Mouse (Mus musculus) testis, adult 2 months (tissue): ENCODE measurements around the gene Eefsec. TPM values are rescaled to one million over a fixed set of nuclear protein-coding genes. Genes with fewer than 3 reads are reported as not detected.

Experiments
- H3K27ac ChIP-seq: fragments of 200-500 bp; 2 replicates; pipeline ENCODE4 v1.5.1; 2012; ENCODE audit warnings: low read depth, low read length; ENCODE audit not compliant: control insufficient read depth, insufficient read depth
- H3K27me3 ChIP-seq: fragments of 200-500 bp; 2 replicates; pipeline ENCODE4 v1.6.1; 2012; ENCODE audit warnings: mild to moderate bottlenecking, low read length, moderate library complexity; ENCODE audit not compliant: control insufficient read depth, insufficient read depth
- H3K36me3 ChIP-seq: fragments of 200-500 bp; 2 replicates; pipeline ENCODE4 v1.6.1; 2012; ENCODE audit warnings: mild to moderate bottlenecking, low read length; ENCODE audit not compliant: control insufficient read depth, insufficient read depth
- H3K4me1 ChIP-seq: fragments of 200-500 bp; 2 replicates; pipeline ENCODE4 v1.6.1; 2012; ENCODE audit warnings: low read length; ENCODE audit not compliant: control insufficient read depth, insufficient read depth
- H3K4me3 ChIP-seq: fragments of 200-500 bp; 2 replicates; pipeline ENCODE4 v1.5.1; 2012; ENCODE audit warnings: low read depth, mild to moderate bottlenecking, low read length, moderate library complexity, mixed read lengths; ENCODE audit not compliant: control insufficient read depth
- CTCF ChIP-seq: fragments of 200-500 bp; IDR thresholded peaks from 2 replicates; pipeline ENCODE4 v1.5.1; 2012; ENCODE audit warnings: low read depth, mild to moderate bottlenecking, inconsistent platforms, low read length, moderate library complexity; ENCODE audit not compliant: control insufficient read depth, insufficient read depth, insufficient replicate concordance
- POLR2A ChIP-seq: fragments of 200-500 bp; IDR thresholded peaks from 2 replicates; pipeline ENCODE4 v1.6.1; 2012; ENCODE audit warnings: low read depth, mild to moderate bottlenecking, inconsistent platforms, low read length, moderate library complexity; ENCODE audit not compliant: control insufficient read depth
- polyA plus RNA-seq: library from polyadenylated mRNA; depleted of rRNA; stranded (reverse); fragments of >200 nt; gene quantifications from 2 replicates; pipeline ENCODE4 v1.2.3, GENCODE M21; 2012

Gene Eefsec
- polyA plus RNA-seq, 1 experiment: 43.4 TPM

DNA sequence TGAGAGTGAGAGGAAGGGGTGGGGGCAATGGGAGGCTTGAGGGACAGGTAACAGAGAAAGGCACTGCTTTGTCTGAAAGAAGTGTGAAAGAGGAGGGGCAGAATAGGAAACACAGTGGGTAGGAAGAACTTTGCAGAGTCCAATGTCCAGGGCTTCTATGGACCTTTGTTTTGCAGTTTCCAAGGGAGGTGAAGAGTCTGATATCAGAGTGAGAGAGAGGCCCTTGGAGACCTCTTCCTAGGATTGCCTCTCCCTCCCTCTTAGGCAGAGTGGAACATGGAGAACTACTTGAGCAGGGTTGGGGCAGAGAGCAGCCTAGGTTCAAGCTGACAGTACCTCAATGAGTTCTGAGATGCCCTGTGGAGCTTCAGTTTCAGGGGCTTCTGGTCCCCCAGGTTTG is 88.1 kb downstream of the Eefsec start:
- peaks cover 1% of the 10 kb centered on the region; the same call in 1 of the 2 replicates for H3K36me3 ChIP-seq
- no peak for TF ChIP-seq CTCF
- TF ChIP-seq POLR2A: no peak
- no peaks in the 10 kb centered on the region for H3K27me3 ChIP-seq
- H3K27ac ChIP-seq: no peak overlapping the region
- no peaks in the 10 kb centered on the region; the same call in 1 of the 2 replicates for H3K4me1 ChIP-seq
- no peak overlapping the region for H3K4me3 ChIP-seq

DNA sequence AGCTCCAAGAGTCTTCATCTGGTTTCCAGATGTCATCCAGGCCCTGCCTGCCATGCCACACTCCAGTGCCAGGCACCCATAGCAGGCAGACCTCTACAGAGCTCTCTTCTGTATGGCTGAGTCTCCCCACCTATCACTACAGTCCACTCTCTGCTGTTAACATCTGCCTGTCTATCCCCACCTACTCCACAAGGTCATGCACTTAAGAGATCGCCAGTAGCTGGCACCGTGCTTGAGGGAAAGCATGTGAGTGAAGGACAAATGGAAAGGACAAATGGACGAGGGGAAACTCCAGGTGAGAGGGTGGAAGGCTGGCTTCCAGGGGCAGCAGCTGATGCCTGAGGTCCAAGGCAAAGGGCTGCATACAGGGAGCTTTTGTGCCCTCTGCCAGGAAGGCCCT is 90.5 kb downstream of the Eefsec start:
- Histone ChIP-seq H3K4me1 (no peaks in the 10 kb centered on the region), H3K4me3 (peak overlapping the region; percentile 30), H3K36me3 (peaks cover 1% of the 10 kb centered on the region; the same call in 1 of the 2 replicates), H3K27me3 (no peaks in the 10 kb centered on the region), H3K27ac (no peak overlapping the region)
- TF ChIP-seq POLR2A (no peak), CTCF (no peak)

DNA sequence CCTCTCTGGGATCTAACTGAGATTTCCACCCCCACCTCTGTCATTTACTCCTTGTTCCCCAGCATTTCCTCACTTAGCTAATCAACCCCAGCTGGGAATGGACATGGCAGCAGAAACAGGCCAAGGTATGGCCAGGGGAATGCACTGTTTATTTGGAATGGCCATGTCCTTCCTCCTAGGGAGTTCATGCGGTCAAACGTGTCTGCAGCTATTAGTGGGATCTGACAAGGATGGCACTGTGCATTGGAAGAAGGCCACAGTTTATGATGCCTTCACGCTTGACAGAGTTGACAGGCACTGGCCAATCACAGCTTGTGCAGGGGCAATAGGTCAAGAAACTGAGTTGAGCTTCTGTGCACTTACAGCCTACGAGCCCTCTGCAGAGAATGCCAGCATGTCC is 93.8 kb downstream of the Eefsec start:
- Histone ChIP-seq H3K4me1 (no peaks in the 10 kb centered on the region), H3K36me3 (no peaks in the 10 kb centered on the region), H3K27ac (no peak overlapping the region), H3K27me3 (no peaks in the 10 kb centered on the region), H3K4me3 (no peak overlapping the region)
- TF ChIP-seq CTCF: no peak
- TF ChIP-seq POLR2A: no peak

DNA sequence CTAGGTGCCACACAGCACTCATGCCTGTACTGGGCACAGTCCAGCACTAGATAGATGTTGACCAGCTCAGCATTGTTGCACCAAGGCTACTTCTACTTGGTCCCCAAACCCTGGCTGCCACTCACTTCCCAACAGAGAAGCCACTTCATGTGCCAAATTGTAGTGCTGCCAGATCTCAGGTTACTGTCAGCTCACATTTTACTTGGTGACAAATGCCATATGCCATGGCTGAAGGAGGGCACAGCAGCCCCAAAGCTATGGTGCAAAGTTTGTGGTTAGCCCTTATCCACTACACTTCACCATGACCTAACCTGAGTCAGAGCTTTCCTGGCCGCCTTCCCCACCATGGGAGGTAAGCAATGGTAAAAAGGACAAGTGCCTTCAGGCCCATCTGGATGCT is 99.6 kb downstream of the Eefsec start:
- Histone ChIP-seq H3K27ac (no peak overlapping the region), H3K27me3 (no peaks in the 10 kb centered on the region), H3K4me1 (no peaks in the 10 kb centered on the region), H3K36me3 (no peaks in the 10 kb centered on the region), H3K4me3 (no peak overlapping the region)
- TF ChIP-seq CTCF (no peak), POLR2A (no peak)

DNA sequence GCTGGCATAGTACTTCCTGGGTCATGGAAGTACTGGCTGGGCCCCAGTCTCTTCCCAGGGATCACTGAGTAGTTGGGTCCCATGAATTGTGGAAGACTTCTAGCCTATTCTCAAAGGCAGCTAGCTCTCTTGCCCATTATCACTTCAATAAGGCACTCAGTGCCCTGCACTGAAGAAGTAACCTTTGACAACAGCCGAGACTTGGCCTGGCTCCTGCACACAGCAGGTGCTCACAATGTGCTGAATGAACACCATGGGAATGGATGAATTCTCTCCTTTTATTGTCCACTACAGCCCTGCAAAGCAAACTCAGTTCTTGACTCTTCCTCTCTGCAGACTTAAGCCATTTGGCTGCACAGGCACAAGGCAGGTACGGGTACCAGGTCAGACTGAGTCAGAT is 101.0 kb downstream of the Eefsec start:
- TF ChIP-seq CTCF: no peak
- TF ChIP-seq POLR2A: no peak
- Histone ChIP-seq H3K27me3 (no peaks in the 10 kb centered on the region), H3K4me3 (no peak overlapping the region), H3K27ac (no peak overlapping the region), H3K4me1 (no peaks in the 10 kb centered on the region), H3K36me3 (no peaks in the 10 kb centered on the region)

DNA sequence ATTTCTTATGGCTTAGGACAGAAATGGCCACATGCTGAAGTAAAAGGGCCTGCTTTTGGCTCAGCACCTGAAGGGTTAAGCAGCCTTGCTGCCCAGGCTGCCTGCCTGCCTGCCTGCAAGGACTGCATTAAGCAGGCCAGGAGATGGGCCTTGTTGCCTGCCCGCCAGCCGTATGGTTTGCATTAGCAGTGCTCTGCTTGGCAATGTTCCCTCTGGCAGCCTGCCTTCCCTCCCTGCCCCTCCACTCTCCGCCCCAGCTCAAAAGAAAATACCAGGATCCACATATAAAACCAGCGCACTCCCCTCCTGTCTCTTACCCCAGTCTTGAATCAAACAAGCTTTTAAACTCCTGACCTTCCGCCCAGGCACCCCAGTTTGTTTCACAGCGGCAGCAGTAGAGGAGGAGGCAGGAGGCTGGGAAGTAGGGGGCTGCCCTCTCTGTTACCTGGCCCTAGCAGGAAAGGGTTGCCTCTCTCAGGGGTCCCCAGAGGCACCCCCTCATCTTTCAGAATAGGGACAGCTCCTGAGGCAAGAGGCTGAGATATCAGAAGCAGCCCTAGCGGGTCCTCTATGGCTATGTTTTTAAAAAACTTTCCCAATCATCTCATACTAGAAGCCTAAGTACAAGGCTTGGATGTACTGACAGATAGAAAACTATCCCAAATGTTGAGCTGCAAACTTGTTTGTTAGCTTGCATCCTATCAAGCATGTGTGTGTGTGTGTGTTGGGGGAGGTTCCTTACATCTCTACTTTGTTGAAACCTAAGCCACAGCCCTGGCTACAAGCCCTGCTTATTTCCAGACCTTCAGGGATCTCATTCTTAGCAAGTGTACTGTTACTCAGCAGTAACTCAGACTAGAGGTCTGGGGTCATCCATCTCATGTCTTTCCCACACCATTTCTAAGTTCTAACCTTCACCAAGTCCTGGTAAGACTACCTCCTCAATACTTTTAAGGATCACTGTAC is 102.6 kb downstream of the Eefsec start:
- Histone ChIP-seq H3K36me3 (no peaks in the 10 kb centered on the region), H3K4me3 (no peak overlapping the region), H3K27me3 (no peaks in the 10 kb centered on the region), H3K27ac (no peak overlapping the region), H3K4me1 (no peaks in the 10 kb centered on the region)
- no peak for TF ChIP-seq POLR2A
- no peak for TF ChIP-seq CTCF

DNA sequence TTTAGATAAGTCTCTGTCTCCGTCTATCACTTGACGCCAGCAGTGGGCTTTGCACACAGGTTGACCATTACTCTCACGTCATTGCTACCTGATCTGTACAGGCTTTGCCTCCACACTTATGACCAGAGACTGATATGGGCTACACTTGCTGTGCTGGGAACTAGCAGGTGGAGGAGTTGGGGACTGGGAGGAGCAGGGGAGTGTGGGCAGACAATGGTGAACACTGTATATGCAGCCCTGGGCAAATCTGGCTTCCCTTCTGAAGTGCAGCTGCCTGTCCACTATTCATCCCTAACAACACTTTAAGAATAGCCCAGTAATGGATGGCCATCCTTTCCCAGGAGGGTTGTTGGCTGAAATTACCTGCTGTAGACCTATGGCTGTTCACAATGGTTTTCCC is 103.4 kb downstream of the Eefsec start:
- no peaks in the 10 kb centered on the region for H3K4me1 ChIP-seq
- TF ChIP-seq CTCF (no peak), POLR2A (no peak)
- no peaks in the 10 kb centered on the region for H3K36me3 ChIP-seq
- no peaks in the 10 kb centered on the region for H3K27me3 ChIP-seq
- H3K4me3 ChIP-seq: no peak overlapping the region
- H3K27ac ChIP-seq: no peak overlapping the region
